Mouse (Mus musculus): Measurements from ENCODE around the gene Lmod3.

DNA sequence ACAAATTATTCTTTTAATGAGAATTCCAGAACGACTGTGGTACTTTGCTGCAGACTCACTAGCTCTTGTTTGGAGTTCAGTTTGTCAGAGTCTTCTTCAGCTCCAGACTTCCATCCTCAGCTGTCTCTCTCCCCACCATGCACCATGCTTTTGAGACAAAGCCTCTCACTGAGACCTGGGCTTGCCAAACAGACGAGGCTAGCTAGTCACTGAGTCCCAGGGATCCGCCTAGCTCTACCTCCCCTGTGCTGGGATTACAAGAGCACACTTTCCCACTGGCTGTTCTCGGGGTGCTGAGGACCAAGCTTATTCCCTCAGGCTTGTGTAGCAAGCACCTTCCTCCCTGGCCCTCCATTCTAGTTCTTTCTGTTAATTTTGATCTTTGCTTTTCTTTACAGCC lies 29.0 kb downstream of the Lmod3 start:
- TF ChIP-seq CTCF (IDR thresholded peaks at IDR 0.05; ENCODE audit: low read depth) (no peak), EP300 (IDR thresholded peaks at IDR 0.05; ENCODE audit: low read depth) (no peak)
